Mouse (Mus musculus) B cell, adult (primary cell): ENCODE results near the gene Nrm. TPM values are rescaled to one million over a fixed set of nuclear protein-coding genes. Genes with fewer than 3 reads are reported as not detected.

Experiments
- total RNA-seq: library from RNA; stranded (reverse); gene quantifications from 4 replicates; pipeline ENCODE4 v1.2.4, GENCODE M21; 2023; ENCODE audit not compliant: inconsistent age

Nrm gene
- total RNA-seq = 80.2 to 95.7 TPM (median 86.5 TPM) in 4 replicates

DNA sequence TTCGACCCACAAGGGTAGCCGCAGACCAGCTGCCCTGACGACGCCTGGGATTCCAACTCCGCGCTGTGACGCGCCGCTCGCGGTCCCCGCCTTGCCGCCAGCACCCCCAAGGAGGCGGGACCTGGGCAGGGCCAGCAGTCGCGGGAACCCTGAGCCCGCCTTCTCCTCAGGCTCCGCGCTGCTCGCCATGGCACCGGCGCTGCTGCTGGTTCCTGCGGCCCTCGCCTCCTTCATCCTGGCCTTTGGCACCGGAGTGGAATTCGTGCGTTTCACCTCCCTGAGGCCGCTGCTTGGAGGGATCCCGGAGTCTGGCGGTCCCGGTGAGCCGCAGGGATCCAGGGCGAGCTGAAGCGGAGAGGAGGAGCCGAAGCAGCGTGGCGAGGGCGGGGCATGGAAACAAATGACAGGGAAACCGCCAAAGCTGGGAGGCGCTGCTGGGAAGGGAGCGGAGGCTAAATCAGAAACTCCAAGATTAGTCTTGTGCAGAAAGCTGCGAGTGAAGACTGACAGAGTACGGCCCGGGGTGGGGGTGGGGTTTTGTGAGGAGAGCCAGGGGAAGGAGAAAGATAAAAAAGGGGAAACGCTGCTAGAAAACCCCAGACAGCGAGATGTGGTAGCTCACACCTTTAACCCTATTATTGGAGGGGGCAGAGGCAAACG is at the start of gene Nrm:
Nrm (plus strand) TSS at position 121 of the 660 bp plus-strand sequence.

DNA sequence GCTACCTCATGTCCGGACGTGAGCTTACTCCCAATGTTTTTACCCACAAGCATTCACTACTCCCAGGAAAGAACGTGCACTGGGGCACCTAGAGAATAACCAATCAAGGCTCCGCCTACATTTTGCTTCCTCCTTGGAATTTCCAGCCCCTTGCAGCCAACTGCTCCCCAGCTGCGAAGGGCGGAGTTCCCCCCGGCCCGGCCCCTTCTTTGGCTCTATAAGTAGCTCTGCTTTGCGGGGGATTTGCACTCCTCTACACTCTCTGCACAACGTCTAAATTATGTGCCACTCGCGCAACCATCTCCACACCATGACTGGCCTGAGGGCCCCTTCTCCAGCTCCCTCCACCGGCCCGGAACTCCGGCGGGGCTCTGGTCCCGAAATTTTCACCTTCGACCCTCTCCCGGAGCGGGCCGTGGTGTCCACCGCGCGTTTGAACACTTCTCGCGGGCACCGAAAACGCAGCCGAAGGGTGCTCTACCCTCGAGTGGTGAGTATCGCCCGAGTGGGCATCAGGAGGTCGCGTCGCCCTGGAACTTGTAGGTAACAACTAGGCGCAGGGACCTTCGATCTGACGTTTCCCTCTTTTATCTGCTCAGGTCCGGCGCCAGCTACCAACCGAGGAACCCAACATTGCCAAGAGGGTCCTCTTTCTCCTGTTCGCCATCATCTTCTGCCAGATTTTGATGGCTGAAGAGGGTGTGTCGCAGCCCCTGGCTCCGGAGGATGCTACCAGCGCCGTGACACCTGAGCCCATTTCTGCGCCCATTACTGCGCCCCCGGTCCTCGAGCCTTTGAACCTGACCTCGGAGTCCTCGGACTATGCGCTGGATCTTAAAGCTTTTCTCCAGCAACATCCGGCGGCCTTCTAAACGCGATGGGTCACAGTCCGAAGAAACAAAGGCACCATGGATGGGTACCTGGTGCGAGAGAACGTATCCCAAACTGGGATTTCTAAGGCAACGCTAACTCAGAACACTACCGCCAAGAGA is 39.4 kb upstream of the Nrm start, which contains the start of gene Ier3:
Ier3 (plus strand) TSS at position 246 of the 992 bp plus-strand sequence.

DNA sequence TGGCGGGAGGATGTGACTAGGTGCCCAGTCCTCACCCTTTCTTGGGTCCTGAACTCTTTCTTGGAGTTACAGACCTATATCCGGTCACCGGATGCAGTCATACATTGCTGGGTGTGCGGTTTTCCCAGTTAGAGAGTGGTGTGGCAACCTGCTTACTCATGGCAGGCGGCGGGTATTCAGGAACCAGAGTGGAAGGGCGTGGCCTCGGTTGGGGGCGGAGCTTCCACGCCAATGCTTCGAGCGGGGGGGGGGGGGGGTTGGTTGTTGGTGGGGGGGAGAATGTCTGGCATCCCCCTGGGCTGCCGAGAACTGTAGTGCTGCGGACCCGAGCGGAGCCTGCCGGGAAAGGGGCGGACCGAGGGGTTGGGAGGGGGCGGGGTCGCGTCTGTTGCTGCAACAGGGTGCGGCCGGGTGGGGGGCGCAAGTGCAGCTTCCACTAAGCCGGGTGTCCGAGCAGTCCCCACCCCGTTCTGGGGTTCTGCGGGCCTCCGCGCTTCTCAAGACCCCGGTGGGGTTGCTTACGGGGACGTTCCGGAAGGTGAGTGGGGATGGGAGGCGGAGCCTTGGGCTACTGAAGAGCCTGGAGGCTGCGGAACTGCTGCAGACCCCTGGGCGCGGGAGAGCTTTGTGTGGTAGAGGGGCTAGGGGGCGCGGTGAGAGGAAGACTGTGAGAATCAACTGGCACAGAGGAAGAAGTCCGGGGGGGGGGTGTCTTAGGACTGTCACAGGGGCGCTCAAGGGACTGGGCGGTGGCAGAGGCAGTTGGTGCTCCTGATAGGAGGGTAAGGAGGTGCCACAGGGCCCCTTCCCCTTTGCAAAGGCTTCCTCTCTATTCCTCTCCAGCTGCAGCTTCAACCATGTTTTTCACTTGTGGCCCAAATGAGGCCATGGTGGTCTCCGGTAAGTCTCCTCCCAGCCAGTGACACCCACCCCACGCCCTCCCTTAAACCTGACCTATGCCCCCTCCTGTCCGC is 37.9 kb upstream of the Nrm start, which contains the start of gene Flot1:
Flot1 (plus strand) TSS at position 267 of the 974 bp plus-strand sequence.

DNA sequence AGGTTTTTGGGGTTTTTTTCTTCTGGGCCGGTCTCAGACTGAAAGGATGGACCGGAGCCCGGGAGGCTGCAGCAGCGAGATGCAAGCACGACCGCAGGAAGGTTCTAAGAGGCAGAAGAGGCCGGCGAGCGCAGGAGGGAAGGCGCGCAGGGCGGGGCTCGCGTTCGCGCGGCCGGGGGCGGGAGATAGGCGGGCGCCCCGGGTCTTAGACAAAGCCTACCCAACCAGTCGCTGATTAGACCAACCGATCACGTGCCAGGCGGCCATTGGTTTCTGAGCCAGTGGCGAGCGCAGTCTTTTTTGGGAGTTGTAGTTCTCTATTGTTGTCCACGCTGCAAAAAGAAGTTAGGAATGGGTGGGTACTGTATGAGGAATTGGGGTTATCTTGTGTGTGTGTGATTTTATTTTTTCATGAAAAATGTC is 23.0 kb upstream of the Nrm start, which contains the start of gene Tubb5:
Tubb5 (minus strand) TSS at position 185 of the 423 bp plus-strand sequence.

GRCm38 (mm10) chr17:35841076-35841950 is 19.8 kb upstream of the Nrm start, which contains the start of gene Mdc1:
TSS of gene Mdc1 (plus strand) at chr17:35841515.

DNA sequence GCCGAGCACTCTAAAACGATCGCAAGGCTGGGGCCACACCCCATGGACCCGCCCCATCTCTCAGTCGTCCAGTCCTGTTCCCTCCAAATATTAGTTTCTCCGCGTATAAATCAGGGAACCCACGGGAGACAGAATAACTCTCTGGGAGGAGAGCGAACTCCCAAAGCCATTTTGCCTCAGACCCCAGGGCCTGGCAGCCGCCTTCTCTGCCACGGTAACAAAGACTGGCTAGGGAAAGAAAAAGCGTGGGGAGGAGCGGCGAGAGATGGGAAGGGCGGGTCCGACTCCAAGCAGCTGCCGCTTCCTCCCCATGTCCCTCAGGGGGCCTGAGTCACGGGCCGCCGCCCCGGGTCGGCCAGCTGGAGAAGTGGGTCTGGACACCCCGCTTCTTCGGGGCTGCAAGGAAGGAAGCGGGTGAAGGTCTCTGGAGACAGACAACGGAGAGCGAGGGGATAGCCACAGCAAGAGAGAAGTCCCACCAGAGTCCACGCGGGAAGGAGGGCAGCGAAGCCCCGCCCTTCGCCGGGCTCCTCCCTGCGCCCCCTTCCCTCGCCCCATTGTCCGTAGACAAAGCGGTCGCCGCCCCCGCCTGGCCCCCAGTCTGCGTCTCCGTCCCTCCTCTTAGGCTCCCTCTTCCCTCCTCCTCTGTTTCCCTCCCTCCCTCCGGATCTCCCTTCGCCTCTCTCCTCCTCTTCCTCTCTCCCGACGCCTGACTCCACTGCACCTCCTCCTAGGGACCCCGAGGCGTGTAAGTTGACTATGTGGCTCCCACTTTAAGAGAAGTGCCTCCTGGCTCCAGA is 4.6 kb downstream of the Nrm start, which contains the start of gene Ppp1r18:
Ppp1r18 (plus strand) TSS at position 113 of the 800 bp plus-strand sequence.

GRCm38 (mm10) chr17:35879245-35880057 is 18.3 kb downstream of the Nrm start, which contains the start of gene Dhx16:
TSS of gene Dhx16 (plus strand) at chr17:35879819.

GRCm38 (mm10) chr17:35896781-35897643 is 35.9 kb downstream of the Nrm start, which contains the start of gene 2310061I04Rik:
TSS of gene 2310061I04Rik (minus strand) at chr17:35897431.

DNA sequence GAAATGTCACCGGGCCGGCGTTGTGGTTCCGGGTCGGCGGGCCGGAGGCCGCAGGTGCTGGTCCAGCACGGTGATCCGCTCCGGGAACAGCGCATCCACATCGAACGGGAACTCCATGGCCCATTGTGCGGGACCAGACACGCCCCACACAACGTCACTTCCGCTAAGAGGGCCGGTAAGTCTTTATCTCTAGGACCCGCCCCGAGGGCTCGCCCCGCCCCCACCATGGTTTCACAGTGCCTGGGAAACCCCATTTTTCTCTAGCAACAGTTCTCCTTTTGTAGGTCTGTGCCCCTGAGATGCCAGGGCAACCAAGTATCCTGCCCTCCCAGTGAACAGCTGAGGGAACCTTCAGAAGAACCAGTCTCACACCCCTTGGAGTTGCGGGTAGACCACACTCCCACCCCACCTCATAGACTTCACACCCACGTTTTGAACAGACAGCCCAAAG is 48.8 kb downstream of the Nrm start, which contains the start of gene Atat1:
Atat1 (minus strand) TSS at position 157 of the 451 bp plus-strand sequence.

Other genes starting within 250 kb of the Nrm start
- gene Gm9573, start 234.7 kb upstream of the Nrm start, total RNA-seq = not detected in 4 replicates
- gene Mucl3, start 217.6 kb upstream of the Nrm start, total RNA-seq = not detected in 4 replicates
- 43.2 to 67.6 TPM (median 49.8 TPM) in 4 replicates for gene Vars2, start 193.7 kb upstream of the Nrm start, total RNA-seq
- 17.9 to 21.2 TPM (median 19.8 TPM) in 4 replicates for gene Gtf2h4, start 187.6 kb upstream of the Nrm start, total RNA-seq
- not detected in 4 replicates for gene Ddr1, start 156.7 kb upstream of the Nrm start, total RNA-seq
- 0.63 to 0.99 TPM (median 0.78 TPM) in 3 of 4 replicates, not detected in the other for gene Ier3, start 39.6 kb upstream of the Nrm start, total RNA-seq
- gene Flot1, start 38.1 kb upstream of the Nrm start, total RNA-seq = 16.0 to 20.9 TPM (median 18.6 TPM) in 4 replicates
- gene Tubb5, start 23.0 kb upstream of the Nrm start, total RNA-seq = 262 to 275 TPM (median 274 TPM) in 4 replicates
- 71.4 to 86.6 TPM (median 79.7 TPM) in 4 replicates for gene Mdc1, start 19.8 kb upstream of the Nrm start, total RNA-seq
- 209 to 233 TPM (median 217 TPM) in 4 replicates for gene Ppp1r18, start 4.3 kb downstream of the Nrm start, total RNA-seq
- gene Dhx16, start 18.5 kb downstream of the Nrm start, total RNA-seq = 103 to 128 TPM (median 115 TPM) in 4 replicates
- 16.2 to 22.4 TPM (median 19.8 TPM) in 4 replicates for gene 2310061I04Rik, start 36.1 kb downstream of the Nrm start, total RNA-seq
- 14.7 to 21.4 TPM (median 18.2 TPM) in 4 replicates for gene Atat1, start 48.8 kb downstream of the Nrm start, total RNA-seq
- 69.7 to 78.6 TPM (median 73.2 TPM) in 4 replicates for gene Mrps18b, start 55.1 kb downstream of the Nrm start, total RNA-seq
- 159 to 172 TPM (median 168 TPM) in 4 replicates for gene Ppp1r10, start 55.1 kb downstream of the Nrm start, total RNA-seq
- 114 to 128 TPM (median 125 TPM) in 4 replicates for gene Abcf1, start 108.4 kb downstream of the Nrm start, total RNA-seq
- 72.2 to 88.6 TPM (median 80.9 TPM) in 4 replicates for gene Gnl1, start 118.5 kb downstream of the Nrm start, total RNA-seq
- 83.4 to 98.8 TPM (median 91.2 TPM) in 4 replicates for gene Prr3, start 118.9 kb downstream of the Nrm start, total RNA-seq
- gene H2-T24, start 159.2 kb downstream of the Nrm start, total RNA-seq = 41.2 to 56.0 TPM (median 48.9 TPM) in 4 replicates
- 313 to 352 TPM (median 345 TPM) in 4 replicates for gene H2-T23, start 171.5 kb downstream of the Nrm start, total RNA-seq
- gene H2-T22, start 181.4 kb downstream of the Nrm start, total RNA-seq = 87.9 to 100 TPM (median 90.8 TPM) in 4 replicates
- gene Gm6034, start 181.6 kb downstream of the Nrm start, total RNA-seq = 0.35 to 1.7 TPM (median 0.96 TPM) in 3 of 4 replicates, not detected in the other
- 58.1 to 68.2 TPM (median 65.7 TPM) in 4 replicates for gene Gm11127, start 197.1 kb downstream of the Nrm start, total RNA-seq